Mouse (Mus musculus) liver, adult 2 months (tissue): ENCODE measurements around the gene Ccdc77. TPM values are rescaled to one million over a fixed set of nuclear protein-coding genes. Genes with fewer than 3 reads are reported as not detected.

Source experiments
- DNase-seq: peaks from one replicate; pipeline ENCODE4 v3.0.0-alpha.2; 2011; ENCODE audit warnings: low read depth, low spot score; ENCODE audit errors: extremely low read depth
- H3K27ac ChIP-seq: fragments of 200-500 bp; replicated peaks from 2 replicates; pipeline ENCODE4 v1.5.1; 2012; ENCODE audit warnings: low read depth, mild to moderate bottlenecking, control low read depth, inconsistent platforms, low read length; ENCODE audit not compliant: insufficient read depth
- H3K27me3 ChIP-seq: fragments of 200-500 bp; 2 replicates; pipeline ENCODE4 v1.6.1; 2012; ENCODE audit warnings: mild to moderate bottlenecking, moderate library complexity, low read length, inconsistent platforms; ENCODE audit not compliant: control insufficient read depth, insufficient read depth
- H3K36me3 ChIP-seq: fragments of 200-500 bp; 2 replicates; pipeline ENCODE4 v1.6.1; 2012; ENCODE audit warnings: low read length, inconsistent platforms; ENCODE audit not compliant: control insufficient read depth, insufficient read depth
- H3K4me1 ChIP-seq: fragments of 200-500 bp; 2 replicates; pipeline ENCODE4 v1.6.1; 2011; ENCODE audit warnings: low read length; ENCODE audit not compliant: control insufficient read depth, insufficient read depth
- H3K4me3 ChIP-seq: fragments of 200-500 bp; 2 replicates; pipeline ENCODE4 v1.5.1; 2011; ENCODE audit warnings: low read depth, mild to moderate bottlenecking, control low read depth, low read length, moderate library complexity; ENCODE audit not compliant: insufficient read depth
- H3K79me2 ChIP-seq: fragments of 200-500 bp; 2 replicates; pipeline ENCODE4 v1.6.1; 2012; ENCODE audit warnings: inconsistent platforms, mild to moderate bottlenecking, low read length, moderate library complexity; ENCODE audit not compliant: control insufficient read depth, insufficient read depth
- H3K9ac ChIP-seq: fragments of 200-500 bp; 2 replicates; pipeline ENCODE4 v1.6.1; 2012; ENCODE audit warnings: low read depth, mild to moderate bottlenecking, control low read depth, inconsistent platforms, low read length
- CTCF ChIP-seq: fragments of 200-500 bp; IDR thresholded peaks from 2 replicates; pipeline ENCODE4 v1.5.1; 2011; ENCODE audit warnings: low read depth, low read length, control low read depth
- POLR2A ChIP-seq: fragments of 200-500 bp; IDR thresholded peaks from 2 replicates; pipeline ENCODE4 v1.6.1; 2011; ENCODE audit warnings: low read length, control low read depth; ENCODE audit not compliant: insufficient read depth; ENCODE audit errors: extremely low read depth
- WGBS: fragments of 180-500 bp; shearing (Covaris S2); methylation state at CpG from one replicate; pipeline ENCODE4 v1.1.7; 2018; 5-methylcytosine and 5-hydroxymethylcytosine counted together
- polyA plus RNA-seq: library from polyadenylated mRNA; depleted of rRNA; stranded (reverse); fragments of >200 nt; gene quantifications from 2 replicates; pipeline ENCODE4 v1.2.3, GENCODE M21; 2012
- total RNA-seq: library from RNA; depleted of rRNA; stranded (reverse); fragments of >200 nt; gene quantifications from 2 replicates; pipeline ENCODE4 v1.2.3, GENCODE M21; 2014

The Ccdc77 gene
- total and polyA plus RNA-seq, 2 experiments = 1.5 to 5.0 TPM

DNA sequence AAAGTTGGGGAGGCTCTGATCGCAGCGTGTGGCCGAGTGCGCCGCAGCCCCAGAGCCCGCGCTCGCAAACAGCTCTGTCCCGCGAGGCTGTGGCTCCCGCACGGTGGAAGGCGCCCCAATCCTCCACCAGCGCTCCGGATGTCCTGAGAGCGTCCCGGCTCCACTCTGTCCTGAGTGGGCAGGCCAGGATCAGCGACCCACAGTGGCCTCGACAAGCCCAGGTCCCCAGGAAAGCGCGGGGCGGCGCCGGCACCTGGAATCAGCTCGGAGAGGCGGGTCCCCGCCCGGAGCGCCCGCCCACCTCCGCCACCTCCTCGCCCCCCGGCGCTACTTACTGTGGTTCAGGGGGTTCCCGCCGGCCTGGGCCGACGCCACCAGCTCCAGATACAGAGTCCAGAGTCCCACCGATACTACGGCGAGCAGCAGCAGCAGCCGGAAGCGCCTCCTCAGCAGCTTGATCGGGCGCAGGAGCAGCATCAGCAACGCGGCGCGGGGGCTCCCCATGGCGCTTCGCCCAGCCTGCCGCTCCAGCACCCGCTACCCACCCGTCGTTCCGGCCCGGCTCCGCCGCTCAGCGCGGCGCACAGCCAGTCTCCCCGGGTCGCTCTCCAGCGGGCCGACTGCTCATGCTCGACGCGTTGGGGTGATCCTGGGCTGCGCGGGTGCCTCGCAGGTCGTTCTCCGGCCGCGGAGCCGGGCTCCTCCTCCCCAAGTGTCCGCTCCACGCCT is 70.0 kb downstream of the Ccdc77 start, which contains the start of the genes D330020A13Rik and B4galnt3:
Gene D330020A13Rik (plus strand): TSS at position 309 of the 729 bp plus-strand sequence.
Gene B4galnt3 (minus strand): TSS at position 504 of the 729 bp plus-strand sequence.
- H3K27ac ChIP-seq = no peak within 1 kb of the TSS
- no peaks in the 10 kb centered on the region for H3K4me1 ChIP-seq
- H3K4me3 ChIP-seq = peak within 1 kb of the TSS; percentile 66
- no peaks in the 10 kb centered on the region for H3K36me3 ChIP-seq
- peak within 1 kb of the TSS; percentile 42 for H3K9ac ChIP-seq
- no peak for DNase-seq
- peaks cover 12% of the 10 kb centered on the region for H3K27me3 ChIP-seq
- whole genome bisulfite sequencing = 2% methylated on average over 79 of the region's 79 CpGs
- TF ChIP-seq POLR2A (no peak), CTCF (no peak)
- no peaks in the 10 kb centered on the region for H3K79me2 ChIP-seq

DNA sequence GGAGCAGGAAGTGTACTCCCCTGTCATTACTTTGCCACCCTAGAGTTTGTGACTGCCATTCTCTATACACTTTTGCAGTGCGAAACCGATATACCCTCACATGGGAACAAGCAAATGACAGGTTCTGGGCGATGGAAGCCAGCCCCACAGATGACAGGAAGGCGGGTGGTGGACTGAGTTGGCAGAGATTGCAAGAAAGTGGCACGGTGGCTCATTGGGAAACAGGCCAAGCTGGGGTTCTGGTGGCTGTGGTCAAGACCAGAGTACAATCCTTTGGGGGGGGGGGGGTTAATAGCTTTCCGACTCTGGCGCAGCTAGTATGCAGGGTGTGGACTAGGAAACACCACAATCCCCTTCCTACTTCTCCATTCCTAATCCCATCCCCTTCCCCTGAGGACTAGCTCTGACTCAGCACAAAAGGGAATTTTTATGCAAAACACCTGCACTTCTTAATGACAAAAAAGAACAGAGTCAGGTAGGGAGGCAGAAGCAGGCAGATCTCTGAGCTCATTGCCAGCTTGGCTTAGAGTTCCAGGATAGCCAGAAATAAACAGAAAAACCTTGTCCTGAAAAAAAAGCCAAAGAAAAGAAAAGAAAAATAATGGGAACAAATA is 72.7 kb downstream of the Ccdc77 start:
- Histone ChIP-seq H3K36me3 (no peaks in the 10 kb centered on the region), H3K9ac (no peak overlapping the region), H3K4me3 (no peak overlapping the region), H3K79me2 (no peaks in the 10 kb centered on the region), H3K4me1 (no peaks in the 10 kb centered on the region), H3K27ac (no peak overlapping the region), H3K27me3 (peaks cover 12% of the 10 kb centered on the region)
- DNase-seq = no peak
- TF ChIP-seq CTCF (no peak), POLR2A (no peak)
- 83% methylated on average over 7 of the region's 7 CpGs for WGBS

DNA sequence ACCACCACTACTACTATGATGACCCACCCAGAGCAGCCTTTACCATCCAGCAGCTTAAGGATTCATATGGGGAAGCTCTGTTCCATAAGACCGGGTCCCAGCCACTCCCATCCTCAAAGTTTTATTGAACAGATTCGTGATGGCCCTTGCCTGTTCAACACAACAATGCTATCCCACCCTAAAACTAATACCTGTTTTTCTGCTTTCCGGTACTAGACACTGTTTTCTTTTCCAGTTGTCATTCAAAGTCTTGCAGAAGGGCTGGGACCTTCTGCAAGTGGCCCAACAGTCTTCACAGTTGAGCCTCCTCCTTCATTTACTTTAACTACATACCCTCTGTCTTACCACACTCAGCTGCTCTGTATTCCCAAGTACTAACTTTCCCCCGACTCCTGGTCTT is 74.7 kb downstream of the Ccdc77 start:
- WGBS = 88% methylated on average over 4 of the region's 4 CpGs
- peaks cover 9% of the 10 kb centered on the region for H3K27me3 ChIP-seq

DNA sequence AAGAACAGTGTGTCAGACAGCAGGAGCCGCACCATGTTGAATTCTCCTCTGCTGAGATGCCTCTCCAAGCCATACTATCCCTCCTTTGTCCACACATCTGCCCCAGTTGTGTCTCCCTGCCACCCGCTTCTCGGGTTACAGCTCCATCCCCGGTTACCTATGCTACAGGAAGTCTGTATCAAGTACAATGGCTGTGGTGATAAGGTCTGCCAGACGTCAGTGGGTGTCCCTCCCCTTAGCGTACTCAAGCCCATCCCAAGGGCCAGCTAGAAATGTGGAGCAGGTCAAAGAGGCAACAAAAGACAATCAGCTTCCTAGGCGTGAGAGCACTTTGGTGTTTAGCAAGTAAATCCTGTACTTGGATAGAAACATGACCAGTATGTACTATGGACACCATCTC is 75.6 kb downstream of the Ccdc77 start:
- H3K27ac ChIP-seq = no peak overlapping the region
- no peaks in the 10 kb centered on the region for H3K4me1 ChIP-seq
- TF ChIP-seq POLR2A (no peak), CTCF (no peak)
- no peak overlapping the region for H3K9ac ChIP-seq
- no peaks in the 10 kb centered on the region for H3K79me2 ChIP-seq
- H3K27me3 ChIP-seq = 0 out of 2 replicates have a peak, but pooled peaks cover 3% of the 10 kb centered on the region
- no peak for DNase-seq
- WGBS = 31% methylated on average over 7 of the region's 7 CpGs
- no peak overlapping the region for H3K4me3 ChIP-seq
- H3K36me3 ChIP-seq = no peaks in the 10 kb centered on the region

More for the DNA sequence above, 74.7 kb downstream of the Ccdc77 start:
- Histone ChIP-seq H3K4me3 (no peak overlapping the region), H3K27ac (no peak overlapping the region), H3K79me2 (no peaks in the 10 kb centered on the region), H3K36me3 (no peaks in the 10 kb centered on the region), H3K9ac (no peak overlapping the region), H3K4me1 (no peaks in the 10 kb centered on the region)
- no peak for DNase-seq
- TF ChIP-seq POLR2A (no peak), CTCF (no peak)

DNA sequence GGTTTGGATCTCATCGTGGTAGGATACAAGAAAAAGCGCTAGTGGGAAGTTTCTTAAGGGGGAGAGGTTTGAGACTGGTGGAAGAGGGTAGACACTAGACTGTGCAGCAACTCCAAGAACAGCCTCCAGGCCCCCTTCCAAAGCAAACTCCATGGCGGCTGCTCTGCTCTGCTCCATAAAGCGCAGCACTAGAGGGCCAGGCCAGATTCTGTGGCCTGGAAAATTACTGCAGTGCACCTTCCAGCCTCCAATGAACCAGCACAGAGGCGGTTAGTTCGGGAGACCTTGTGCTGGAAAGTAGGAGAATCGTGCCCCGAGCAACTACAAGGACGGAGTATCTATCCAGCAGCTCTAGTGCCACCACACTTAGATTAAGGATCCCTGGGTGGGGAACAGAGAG is 76.9 kb downstream of the Ccdc77 start:
- Histone ChIP-seq H3K4me1 (no peaks in the 10 kb centered on the region), H3K4me3 (no peak overlapping the region), H3K27ac (no peak overlapping the region), H3K79me2 (no peaks in the 10 kb centered on the region), H3K9ac (no peak overlapping the region), H3K27me3 (no peaks in the 10 kb centered on the region), H3K36me3 (no peaks in the 10 kb centered on the region)
- WGBS = 89% methylated on average over 9 of the region's 9 CpGs
- TF ChIP-seq CTCF (no peak), POLR2A (no peak)
- DNase-seq = no peak

DNA sequence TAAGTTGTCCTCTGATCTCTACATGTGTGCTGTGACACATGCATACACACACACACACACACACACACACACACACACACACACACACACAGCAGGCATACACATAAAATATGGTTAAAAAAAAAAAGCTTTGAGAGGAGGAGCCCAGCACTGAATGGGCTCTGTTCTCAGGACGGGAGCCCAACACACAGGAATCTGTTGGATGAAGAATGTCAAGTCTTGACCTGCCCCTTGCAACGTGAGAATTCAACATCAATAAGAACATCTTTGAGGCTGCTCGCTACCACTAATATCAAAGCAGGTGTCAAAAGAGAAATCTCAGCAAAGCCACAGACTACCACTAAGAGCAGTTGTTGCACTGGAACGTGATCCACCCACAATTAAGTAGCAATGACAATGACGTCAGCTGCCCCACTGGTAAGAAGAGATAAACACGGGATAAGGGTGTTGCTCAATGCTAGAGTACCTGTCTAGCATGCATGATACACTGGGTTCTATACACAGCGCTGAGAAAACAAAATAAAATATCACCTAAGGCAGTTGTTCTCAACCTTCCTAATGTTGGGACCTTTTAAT is 87.2 kb downstream of the Ccdc77 start:
- Histone ChIP-seq H3K27me3 (no peaks in the 10 kb centered on the region), H3K4me1 (no peaks in the 10 kb centered on the region; the same call in 1 of the 2 replicates), H3K36me3 (no peaks in the 10 kb centered on the region), H3K79me2 (no peaks in the 10 kb centered on the region), H3K9ac (no peak overlapping the region), H3K4me3 (no peak overlapping the region), H3K27ac (no peak overlapping the region)
- TF ChIP-seq POLR2A = no peak
- no peak for TF ChIP-seq CTCF
- 73% methylated on average over 7 of the region's 7 CpGs for WGBS
- DNase-seq = no peak
